Mouse (Mus musculus): ENCODE results near the gene Cacng1.

DNA sequence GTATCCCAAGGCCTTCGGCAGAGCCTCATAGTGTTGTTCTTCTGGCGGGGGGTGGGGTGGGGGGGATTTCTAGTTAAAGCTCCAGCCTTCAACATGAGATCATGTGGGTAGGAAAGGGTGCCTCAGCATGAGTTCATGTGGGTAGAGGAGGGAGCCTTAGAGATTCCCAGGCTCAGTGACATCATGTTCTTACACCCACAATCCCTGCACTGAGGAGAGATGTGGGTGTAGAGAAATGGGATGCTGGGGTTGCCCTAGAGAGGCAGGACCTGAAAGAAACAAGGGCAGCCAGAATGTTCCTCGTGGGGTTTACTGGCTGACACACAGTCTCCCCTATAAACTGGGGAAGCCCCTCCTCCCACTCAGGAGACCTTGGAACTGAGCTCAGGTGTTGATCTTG lies 5.9 kb downstream of the Cacng1 start:
- TF ChIP-seq ZC3H11A (IDR thresholded peaks at IDR 0.05; ENCODE audit: borderline replicate concordance, low read depth, low read length) (no peak), ZNF384 (IDR thresholded peaks at IDR 0.05; ENCODE audit: low read depth, low read length) (no peak), HCFC1 (IDR thresholded peaks at IDR 0.05; ENCODE audit: borderline replicate concordance, insufficient read depth, low read length) (no peak), CHD2 (IDR thresholded peaks at IDR 0.05; ENCODE audit: low read depth, low read length) (no peak), MAFK (IDR thresholded peaks at IDR 0.05; ENCODE audit: insufficient read depth, low read depth, low read length) (no peak)

All from ES-E14 (cell line).